Mouse (Mus musculus) cerebellum, postnatal 14 days (tissue): ENCODE measurements at regions not wholly inside any gene's neighbourhood (a gene's known extent, or its start where the extent isn't known, plus 50 kb on each side); places are given as distances from the start of the nearest gene placed in this dataset.
A peak's percentile ranks its signal among the peaks of the same experiment; 100 is the strongest.

ENCODE experiments used
- DNase-seq, 2 experiments: peaks; one replicate each; pipeline ENCODE4 v3.0.0; 2021; ENCODE audit warnings: mixed read lengths in 2 of 2

GRCm38 (mm10) chrX:82528640-82529351 is 419.9 kb upstream of the Dmd start:
- DNase-seq = peak; percentile 1 to 2

DNA sequence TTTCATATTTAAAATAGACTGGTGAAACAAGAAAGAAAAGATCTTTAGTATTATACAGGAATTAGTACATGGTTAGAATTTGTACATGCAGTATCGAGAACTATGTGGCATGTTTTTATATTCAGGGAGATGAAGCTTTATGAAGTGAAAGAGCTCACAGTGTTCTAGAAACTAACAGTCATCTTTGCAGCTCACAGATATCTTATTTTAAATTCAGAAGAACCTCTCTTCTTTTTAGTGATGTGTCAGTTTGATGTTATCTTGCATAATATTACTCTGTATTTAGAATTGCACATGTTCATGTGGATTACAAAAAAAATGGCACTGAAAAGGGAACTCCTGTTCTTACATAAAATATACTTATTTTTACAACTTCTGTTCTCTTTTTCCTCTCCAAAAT is 377.1 kb upstream of the Dmd start:
- DNase-seq = no peak

DNA sequence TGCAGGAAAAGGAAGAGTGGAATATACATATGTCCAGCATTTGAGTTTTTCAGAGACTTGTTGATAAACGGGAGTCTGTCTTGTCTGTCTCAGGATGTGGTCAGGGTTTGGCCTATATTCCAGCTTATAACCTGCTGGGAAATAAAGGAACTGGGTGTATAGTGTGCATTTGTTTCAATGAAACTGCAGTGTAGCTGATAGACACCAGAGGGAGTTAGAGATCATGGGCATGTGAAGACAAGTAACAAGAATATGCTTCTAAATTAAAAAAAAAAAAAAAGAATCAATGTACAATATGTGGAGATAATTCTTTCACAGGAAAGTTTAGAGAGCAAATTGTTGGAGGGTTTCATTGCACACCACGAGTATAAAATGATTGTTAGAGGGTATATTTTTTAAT is 335.3 kb upstream of the Dmd start:
- peak; percentile 1 for DNase-seq

DNA sequence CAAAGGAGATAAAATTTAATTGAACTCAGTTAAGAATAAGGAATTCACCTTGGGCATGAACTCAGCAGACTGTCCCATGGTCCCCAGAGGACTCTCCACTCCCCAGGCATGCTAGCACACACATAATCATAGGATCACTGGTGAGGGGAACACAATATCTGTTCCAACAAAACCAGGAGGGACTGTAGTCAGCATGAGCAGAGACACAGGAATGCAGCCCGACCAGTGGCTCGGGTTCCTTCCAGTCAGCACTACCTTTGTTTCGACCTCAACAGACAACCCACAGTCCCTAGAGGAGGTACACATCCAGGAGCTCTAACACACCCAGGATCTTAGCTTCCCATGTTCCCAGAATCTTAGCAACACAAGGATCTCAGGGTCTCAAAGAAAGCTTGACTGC is 298.3 kb upstream of the Dmd start:
- no peak for DNase-seq
